Mouse (Mus musculus) hindbrain, embryonic 13.5 days (tissue): ENCODE measurements around the gene Ost4. TPM values are rescaled to one million over a fixed set of nuclear protein-coding genes. Genes with fewer than 3 reads are reported as not detected.

Experiments used
- ATAC-seq: fragments of 200-750 bp; cut with Nextera tagmentation; 2 replicates; pipeline ENCODE4 v1.8.0; 2017; ENCODE audit warnings: moderate TSS enrichment; ENCODE audit not compliant: low FRiP score
- H3K27ac ChIP-seq: fragments of 300-500 bp; sonication (generic); 2 replicates; pipeline ENCODE4 v1.5.1; 2015; ENCODE audit warnings: inconsistent platforms, mild to moderate bottlenecking, moderate library complexity
- H3K27me3 ChIP-seq: fragments of 300-500 bp; sonication (generic); 2 replicates; pipeline ENCODE4 v1.6.1; 2015; ENCODE audit warnings: mild to moderate bottlenecking, inconsistent platforms
- H3K36me3 ChIP-seq: fragments of 300-500 bp; sonication (generic); 2 replicates; pipeline ENCODE4 v1.6.1; 2015; ENCODE audit warnings: mild to moderate bottlenecking, inconsistent platforms
- H3K4me1 ChIP-seq: fragments of 300-500 bp; sonication (generic); replicated peaks from 2 replicates; pipeline ENCODE4 v1.6.1; 2015; ENCODE audit warnings: inconsistent platforms
- H3K4me2 ChIP-seq: fragments of 300-500 bp; sonication (generic); 2 replicates; pipeline ENCODE4 v1.6.1; 2015; ENCODE audit warnings: inconsistent platforms, mild to moderate bottlenecking, moderate library complexity
- H3K4me3 ChIP-seq: fragments of 300-500 bp; sonication (generic); 2 replicates; pipeline ENCODE4 v1.5.1; 2015; ENCODE audit warnings: mild to moderate bottlenecking, inconsistent platforms
- H3K9ac ChIP-seq: fragments of 300-500 bp; sonication (generic); 2 replicates; pipeline ENCODE4 v1.6.1; 2015; ENCODE audit warnings: mild to moderate bottlenecking, inconsistent platforms
- H3K9me3 ChIP-seq: fragments of 300-500 bp; sonication (generic); 2 replicates; pipeline ENCODE4 v1.6.1; 2016; ENCODE audit warnings: inconsistent platforms
- WGBS: fragments of 180-500 bp; shearing (Covaris S2); methylation state at CpG from one replicate; pipeline ENCODE4 v1.1.7; 2015; 5-methylcytosine and 5-hydroxymethylcytosine counted together
- polyA plus RNA-seq: library from polyadenylated mRNA; unstranded; fragments of >200 nt; fragmentation: Nextera tagmentation; extraction: Ambion mirVana; gene quantifications from 2 replicates; pipeline ENCODE4 v1.2.1, GENCODE M21; 2015

Ost4 gene
- polyA plus RNA-seq, 1 experiment from 2014 or later, result 289 TPM

- Histone ChIP-seq H3K4me2 (no peak overlapping the region), H3K4me1 (peaks cover 12% of the 10 kb centered on the region)
- WGBS, result 96% methylated on average over 2 of the region's 2 CpGs
Measured at GRCm38 (mm10) chr5:30943004-30943403, 35.4 kb upstream of the Ost4 start.

GRCm38 (mm10) chr5:30934725-30935461 is 27.3 kb upstream of the Ost4 start:
- Histone ChIP-seq H3K9me3 (no peaks in the 10 kb centered on the region), H3K4me3 (no peak overlapping the region), H3K27me3 (no peaks in the 10 kb centered on the region), H3K9ac (no peak overlapping the region), H3K36me3 (peaks cover 8% of the 10 kb centered on the region; the same call in 1 of the 2 replicates), H3K4me1 (no peaks in the 10 kb centered on the region), H3K4me2 (no peak overlapping the region), H3K27ac (no peak overlapping the region)
- WGBS, result 91% methylated on average over 5 of the region's 5 CpGs
- ATAC-seq, result no peak

More at GRCm38 (mm10) chr5:30943004-30943403, 35.4 kb upstream of the Ost4 start:
- Histone ChIP-seq H3K4me3 (no peak overlapping the region), H3K36me3 (no peaks in the 10 kb centered on the region), H3K27me3 (peaks cover 8% of the 10 kb centered on the region), H3K9ac (no peak overlapping the region), H3K27ac (no peak overlapping the region), H3K9me3 (no peaks in the 10 kb centered on the region)
- ATAC-seq, result no peak

GRCm38 (mm10) chr5:30933705-30934104 is 26.1 kb upstream of the Ost4 start:
- ATAC-seq, result no peak
- Histone ChIP-seq H3K4me3 (no peak overlapping the region), H3K9ac (no peak overlapping the region), H3K4me1 (no peaks in the 10 kb centered on the region), H3K36me3 (peaks cover 8% of the 10 kb centered on the region; the same call in 1 of the 2 replicates), H3K9me3 (no peaks in the 10 kb centered on the region), H3K27ac (no peak overlapping the region), H3K4me2 (no peak overlapping the region), H3K27me3 (no peaks in the 10 kb centered on the region)
- 76% methylated on average over 5 of the region's 5 CpGs for WGBS

- 92% methylated on average over 4 of the region's 4 CpGs for WGBS
- H3K27ac ChIP-seq, result no peak overlapping the region
- H3K4me3 ChIP-seq, result no peak overlapping the region
- no peak for ATAC-seq
- no peaks in the 10 kb centered on the region for H3K27me3 ChIP-seq
- no peak overlapping the region for H3K4me2 ChIP-seq
- no peaks in the 10 kb centered on the region for H3K4me1 ChIP-seq
- H3K9ac ChIP-seq, result no peak overlapping the region
- H3K9me3 ChIP-seq, result no peaks in the 10 kb centered on the region
- peaks cover 8% of the 10 kb centered on the region; the same call in 1 of the 2 replicates for H3K36me3 ChIP-seq
Measured at GRCm38 (mm10) chr5:30931378-30931777, 23.8 kb upstream of the Ost4 start.

GRCm38 (mm10) chr5:30930846-30931245 is 23.3 kb upstream of the Ost4 start:
- H3K27ac ChIP-seq, result no peak overlapping the region
- H3K9me3 ChIP-seq, result no peaks in the 10 kb centered on the region
- no peak for ATAC-seq
- H3K4me1 ChIP-seq, result no peaks in the 10 kb centered on the region
- H3K4me3 ChIP-seq, result no peak overlapping the region
- H3K9ac ChIP-seq, result no peak overlapping the region
- peaks cover 8% of the 10 kb centered on the region; the same call in 1 of the 2 replicates for H3K36me3 ChIP-seq
- 88% methylated on average over 6 of the region's 6 CpGs for WGBS
- H3K27me3 ChIP-seq, result no peaks in the 10 kb centered on the region
- H3K4me2 ChIP-seq, result no peak overlapping the region

- no peak for ATAC-seq
- H3K36me3 ChIP-seq, result peaks cover 8% of the 10 kb centered on the region; the same call in 1 of the 2 replicates
- no peaks in the 10 kb centered on the region for H3K9me3 ChIP-seq
- H3K4me3 ChIP-seq, result no peak overlapping the region
- no peaks in the 10 kb centered on the region for H3K4me1 ChIP-seq
- H3K4me2 ChIP-seq, result no peak overlapping the region
- 42% methylated on average over 4 of the region's 4 CpGs for WGBS
- no peak overlapping the region for H3K27ac ChIP-seq
- no peak overlapping the region for H3K9ac ChIP-seq
- H3K27me3 ChIP-seq, result no peaks in the 10 kb centered on the region
Measured at GRCm38 (mm10) chr5:30930121-30930520, 22.5 kb upstream of the Ost4 start.

GRCm38 (mm10) chr5:30927945-30928529 is 20.4 kb upstream of the Ost4 start:
- peak; percentile 77; the same call in 1 of the 2 replicates for ATAC-seq
- WGBS, result 45% methylated on average over 7 of the region's 7 CpGs
- H3K4me2 ChIP-seq, result peak overlapping the region; percentile 44

GRCm38 (mm10) chr5:30926073-30926472 is 18.5 kb upstream of the Ost4 start:
- no peak overlapping the region for H3K27ac ChIP-seq
- H3K4me2 ChIP-seq, result no peak overlapping the region
- no peak for ATAC-seq
- H3K4me1 ChIP-seq, result peaks cover 16% of the 10 kb centered on the region
- no peak overlapping the region for H3K4me3 ChIP-seq
- no peak overlapping the region for H3K9ac ChIP-seq
- no peaks in the 10 kb centered on the region for H3K36me3 ChIP-seq
- 83% methylated on average over 2 of the region's 2 CpGs for WGBS
- no peaks in the 10 kb centered on the region for H3K9me3 ChIP-seq
- H3K27me3 ChIP-seq, result peaks cover 20% of the 10 kb centered on the region; the same call in 1 of the 2 replicates

More at GRCm38 (mm10) chr5:30927945-30928529, 20.4 kb upstream of the Ost4 start:
- H3K9ac ChIP-seq, result no peak overlapping the region
- H3K4me1 ChIP-seq, result peaks cover under 1% of the 10 kb centered on the region; the same call in 1 of the 2 replicates
- no peak overlapping the region for H3K4me3 ChIP-seq
- H3K27me3 ChIP-seq, result peaks cover 14% of the 10 kb centered on the region; the same call in 1 of the 2 replicates
- H3K36me3 ChIP-seq, result no peaks in the 10 kb centered on the region
- no peak overlapping the region for H3K27ac ChIP-seq
- H3K9me3 ChIP-seq, result no peaks in the 10 kb centered on the region

GRCm38 (mm10) chr5:30925217-30925616 is 17.6 kb upstream of the Ost4 start:
- Histone ChIP-seq H3K9ac (no peak overlapping the region), H3K4me3 (no peak overlapping the region), H3K27ac (no peak overlapping the region), H3K36me3 (no peaks in the 10 kb centered on the region), H3K4me2 (no peak overlapping the region), H3K4me1 (peaks cover 20% of the 10 kb centered on the region), H3K27me3 (peaks cover 20% of the 10 kb centered on the region; the same call in 1 of the 2 replicates), H3K9me3 (no peaks in the 10 kb centered on the region)
- 91% methylated on average over 5 of the region's 5 CpGs for WGBS
- no peak for ATAC-seq

GRCm38 (mm10) chr5:30924614-30925013 is 17.0 kb upstream of the Ost4 start:
- peak overlapping the region; percentile 5; the same call in 1 of the 2 replicates for H3K9ac ChIP-seq
- peaks cover 20% of the 10 kb centered on the region for H3K4me1 ChIP-seq
- H3K9me3 ChIP-seq, result no peaks in the 10 kb centered on the region
- H3K36me3 ChIP-seq, result no peaks in the 10 kb centered on the region
- H3K4me3 ChIP-seq, result no peak overlapping the region
- WGBS, result 88% methylated on average over 8 of the region's 8 CpGs
- H3K27ac ChIP-seq, result no peak overlapping the region
- no peak overlapping the region for H3K4me2 ChIP-seq
- ATAC-seq, result no peak
- H3K27me3 ChIP-seq, result peaks cover 20% of the 10 kb centered on the region; the same call in 1 of the 2 replicates

GRCm38 (mm10) chr5:30923119-30923518 is 15.5 kb upstream of the Ost4 start:
- Histone ChIP-seq H3K27ac (no peak overlapping the region), H3K36me3 (no peaks in the 10 kb centered on the region), H3K4me2 (0 out of 2 replicates have a peak overlapping the region, but pooled peaks have one; percentile 87), H3K4me1 (peaks cover 20% of the 10 kb centered on the region), H3K9ac (no peak overlapping the region), H3K27me3 (peaks cover 20% of the 10 kb centered on the region; the same call in 1 of the 2 replicates), H3K4me3 (no peak overlapping the region), H3K9me3 (no peaks in the 10 kb centered on the region)
- ATAC-seq, result no peak
- 87% methylated on average over 6 of the region's 6 CpGs for WGBS

GRCm38 (mm10) chr5:30922581-30923041 is 15.0 kb upstream of the Ost4 start:
- H3K4me3 ChIP-seq, result peak overlapping the region; percentile 52
- ATAC-seq, result no peak
- peak overlapping the region; percentile 77; the same call in 1 of the 2 replicates for H3K9ac ChIP-seq
- H3K4me1 ChIP-seq, result peaks cover 20% of the 10 kb centered on the region
- WGBS, result 76% methylated on average over 10 of the region's 10 CpGs
- no peaks in the 10 kb centered on the region for H3K9me3 ChIP-seq
- H3K36me3 ChIP-seq, result no peaks in the 10 kb centered on the region
- H3K27me3 ChIP-seq, result peaks cover 20% of the 10 kb centered on the region; the same call in 1 of the 2 replicates
- peak overlapping the region; percentile 87 for H3K4me2 ChIP-seq
- H3K27ac ChIP-seq, result no peak overlapping the region
